Mouse (Mus musculus) brain, adult 10 weeks (tissue): ENCODE data around the gene Fam171a1. TPM values are rescaled to one million over a fixed set of nuclear protein-coding genes. Genes with fewer than 3 reads are reported as not detected.

ENCODE experiments used
- polyA plus RNA-seq: library from polyadenylated mRNA; stranded (reverse); fragments of 350-450 nt; fragmentation: Illumina TruSeq; extraction: RNeasy Lipid Tissue Mini Kit (QIAGEN cat#74804); gene quantifications from one replicate; pipeline ENCODE4 v1.2.3, GENCODE M21; 2015; ENCODE audit warnings: low read depth, low replicate concordance

Gene Fam171a1
- 46.6 TPM for polyA plus RNA-seq

GRCm38 (mm10) chr2:3113866-3114265, at the start of gene Fam171a1:
Fam171a1 (plus strand) TSS chr2:3114224.

Other genes starting within 250 kb of the Fam171a1 start
- gene Nmt2, start 170.0 kb downstream of the Fam171a1 start, polyA plus RNA-seq = 74.0 TPM
- gene Rpp38, start 218.4 kb downstream of the Fam171a1 start, polyA plus RNA-seq = 15.9 TPM
- 1.5 TPM for gene Acbd7, start 221.9 kb downstream of the Fam171a1 start, polyA plus RNA-seq